Mouse (Mus musculus) thymus, adult 2 months (tissue): ENCODE results near the gene Xirp2.

Source experiments
- CTCF ChIP-seq: fragments of 200-500 bp; IDR thresholded peaks from 2 replicates; pipeline ENCODE4 v1.5.1; 2012; ENCODE audit warnings: mild to moderate bottlenecking, control low read depth, low read length, moderate library complexity, borderline replicate concordance; ENCODE audit not compliant: control insufficient read depth, poor library complexity, insufficient read depth; ENCODE audit errors: extremely low read depth
- POLR2A ChIP-seq: fragments of 200-500 bp; IDR thresholded peaks from 2 replicates; pipeline ENCODE4 v1.6.1; 2012; ENCODE audit warnings: mild to moderate bottlenecking, low read length, control low read depth, moderate library complexity; ENCODE audit not compliant: control insufficient read depth, poor library complexity, insufficient read depth; ENCODE audit errors: extremely low read depth

DNA sequence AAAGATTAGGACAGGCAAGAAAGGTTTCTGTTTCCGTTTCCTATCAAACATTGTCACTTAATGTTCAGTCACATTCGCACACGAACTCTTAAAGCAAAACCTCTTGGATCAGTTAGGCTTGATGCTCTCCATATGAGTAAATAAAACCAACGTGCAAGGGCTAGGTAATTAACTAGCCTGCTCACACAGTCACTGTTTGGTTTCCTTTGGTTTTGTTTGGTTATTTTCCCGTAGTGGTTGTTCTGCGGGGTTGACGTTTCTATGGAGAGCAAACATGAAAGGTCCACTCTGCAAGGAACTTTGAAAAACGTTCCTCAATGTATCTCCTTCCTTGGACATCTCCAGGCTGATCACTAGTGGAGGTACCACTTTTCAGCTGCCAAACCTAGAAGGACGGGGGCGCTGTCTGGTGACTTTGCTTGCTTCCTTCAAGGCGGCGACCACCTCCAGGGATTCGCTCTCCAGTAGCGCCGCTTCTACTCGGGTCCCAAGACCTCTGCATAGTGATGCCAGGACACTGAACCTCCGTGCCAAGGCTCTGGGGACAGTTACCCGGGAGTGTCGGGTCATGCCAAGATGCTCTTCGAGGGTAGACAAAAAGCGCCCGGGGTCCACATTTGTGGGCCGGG, 119.2 kb downstream of the Xirp2 start:
- TF ChIP-seq CTCF, result no peak
- TF ChIP-seq POLR2A, result no peak
